Mouse (Mus musculus) thymus, adult 2 months (tissue): ENCODE measurements around the gene Efr3b.

ENCODE experiments used
- CTCF ChIP-seq: fragments of 200-500 bp; IDR thresholded peaks from 2 replicates; pipeline ENCODE4 v1.5.1; 2012; ENCODE audit warnings: mild to moderate bottlenecking, control low read depth, low read length, moderate library complexity, borderline replicate concordance; ENCODE audit not compliant: control insufficient read depth, poor library complexity, insufficient read depth; ENCODE audit errors: extremely low read depth
- POLR2A ChIP-seq: fragments of 200-500 bp; IDR thresholded peaks from 2 replicates; pipeline ENCODE4 v1.6.1; 2012; ENCODE audit warnings: mild to moderate bottlenecking, low read length, control low read depth, moderate library complexity; ENCODE audit not compliant: control insufficient read depth, poor library complexity, insufficient read depth; ENCODE audit errors: extremely low read depth

DNA sequence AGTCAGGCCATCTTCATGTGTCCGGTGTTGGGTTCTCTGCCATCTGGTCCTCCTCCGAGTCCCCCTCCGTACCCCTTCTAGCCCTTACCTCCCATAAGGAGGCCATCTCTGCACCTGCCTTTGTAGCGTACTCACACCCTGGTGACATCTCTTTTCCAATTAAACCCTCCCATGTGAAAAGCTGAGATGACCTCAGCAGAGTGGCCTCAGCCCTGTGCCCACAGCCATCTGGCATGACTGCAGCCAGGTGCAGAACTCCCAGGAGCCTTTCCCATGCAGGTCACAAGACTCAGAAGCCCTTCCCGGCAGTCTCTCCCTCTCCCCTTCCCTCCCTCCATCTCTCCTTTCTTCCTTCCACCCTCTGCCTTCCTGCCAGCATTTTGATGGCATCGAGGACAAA is 91.2 kb downstream of the Efr3b start:
- TF ChIP-seq CTCF (no peak), POLR2A (no peak)
